Mouse (Mus musculus) kidney, postnatal 25 days (tissue): ENCODE data around the gene Nup93.

Experiments used
- DNase-seq, 2 experiments: peaks; one replicate each; pipeline ENCODE4 v3.0.0; 2021; ENCODE audit warnings: mixed read lengths in 2 of 2

The Nup93 gene

GRCm38 (mm10) chr8:94270309-94270708 lies 55.9 kb downstream of the Nup93 start:
- no peak for DNase-seq

- no peak for DNase-seq
These were observed 56.7 kb downstream of the Nup93 start for GRCm38 (mm10) chr8:94271102-94271501.

GRCm38 (mm10) chr8:94272612-94273011 lies 58.2 kb downstream of the Nup93 start:
- no peak for DNase-seq

GRCm38 (mm10) chr8:94273289-94273850 lies 59.0 kb downstream of the Nup93 start:
- no peak for DNase-seq

GRCm38 (mm10) chr8:94274030-94274429 lies 59.7 kb downstream of the Nup93 start:
- peak in 1 of 2 experiments; percentile 15 for DNase-seq

- DNase-seq, result no peak
These were observed 63.9 kb downstream of the Nup93 start for GRCm38 (mm10) chr8:94278295-94278694.

- no peak for DNase-seq
These were observed 65.7 kb downstream of the Nup93 start for GRCm38 (mm10) chr8:94280001-94280613.

- no peak for DNase-seq
These were observed 68.2 kb downstream of the Nup93 start for GRCm38 (mm10) chr8:94282453-94282985.

GRCm38 (mm10) chr8:94284204-94284603 lies 69.8 kb downstream of the Nup93 start:
- peak; percentile 24 to 44 for DNase-seq

- DNase-seq, result no peak
These were observed 76.2 kb downstream of the Nup93 start for GRCm38 (mm10) chr8:94290606-94291005.

GRCm38 (mm10) chr8:94292072-94292471 lies 77.7 kb downstream of the Nup93 start:
- peak; percentile 84 to 89 for DNase-seq

GRCm38 (mm10) chr8:94292626-94293025 lies 78.3 kb downstream of the Nup93 start:
- DNase-seq, result peak; percentile 14 to 42

GRCm38 (mm10) chr8:94295687-94296086 lies 81.3 kb downstream of the Nup93 start:
- no peak for DNase-seq

GRCm38 (mm10) chr8:94296312-94296991 lies 82.1 kb downstream of the Nup93 start:
- DNase-seq, result no peak

GRCm38 (mm10) chr8:94297101-94297500 lies 82.7 kb downstream of the Nup93 start:
- no peak for DNase-seq

- no peak for DNase-seq
These were observed 86.4 kb downstream of the Nup93 start for GRCm38 (mm10) chr8:94300809-94301208.

GRCm38 (mm10) chr8:94304412-94304811 lies 90.0 kb downstream of the Nup93 start:
- no peak for DNase-seq

GRCm38 (mm10) chr8:94306989-94307513 lies 92.7 kb downstream of the Nup93 start:
- peak; percentile 44 to 65 for DNase-seq

- no peak for DNase-seq
These were observed 93.3 kb downstream of the Nup93 start for GRCm38 (mm10) chr8:94307652-94308051.

- DNase-seq, result no peak
These were observed 99.7 kb downstream of the Nup93 start for GRCm38 (mm10) chr8:94314069-94314468.

- DNase-seq, result no peak
These were observed 102.9 kb downstream of the Nup93 start for GRCm38 (mm10) chr8:94317249-94317648.

GRCm38 (mm10) chr8:94317691-94318090 lies 103.3 kb downstream of the Nup93 start:
- no peak for DNase-seq

GRCm38 (mm10) chr8:94320036-94320435 lies 105.7 kb downstream of the Nup93 start:
- no peak for DNase-seq

- no peak for DNase-seq
These were observed 107.7 kb downstream of the Nup93 start for GRCm38 (mm10) chr8:94322083-94322482.
